Comparison of ENCODE assay signal across 20 mouse cellular contexts in the genomic region with DNA sequence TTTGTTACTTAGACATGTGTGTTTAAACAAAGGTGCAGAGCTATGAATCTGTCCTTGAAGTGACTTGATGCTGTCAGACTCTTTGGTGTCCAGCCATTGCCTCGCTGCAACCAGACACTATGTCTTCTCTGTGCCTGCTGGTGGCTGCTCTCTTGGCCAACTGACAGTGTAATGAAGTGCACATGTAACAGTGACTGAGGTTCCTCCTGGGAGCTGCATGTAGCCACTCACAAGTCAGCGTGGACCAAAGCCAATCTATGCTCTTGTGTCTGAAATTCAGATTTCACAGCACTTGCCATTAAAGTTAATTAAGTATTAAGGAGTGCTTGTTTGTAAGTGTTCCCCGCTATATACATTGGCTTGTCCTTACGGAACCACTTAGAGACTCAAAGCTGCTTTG.
A peak's percentile ranks its signal among the peaks of the same experiment; 100 is the strongest.
DNase-seq lines count a peak whose midpoint lies in the region; ATAC-seq and TF ChIP-seq lines count a peak whose summit lies in the region.
"Had no signal": no experiment of that assay in that cellular context is flagged by ENCODE, and none has a peak within 500 bp of the region (broad histone marks: within the 10 kb centered on the region; RNA-seq: fewer than 3 reads in every experiment).

No protein-coding gene starts in this region.

- H3K27me3 ChIP-seq in hindbrain, postnatal 0 days (ENCODE audit: insufficient read depth, low read length), result no peaks in the 10 kb centered on the region
- no peaks in the 10 kb centered on the region for H3K27me3 ChIP-seq in hindbrain, embryonic 13.5 days
- H3K27me3 ChIP-seq: hindbrain, embryonic 12.5 days; liver, embryonic 13.5 days had no signal

- no peaks in the 10 kb centered on the region for H3K9me3 ChIP-seq in hindbrain, postnatal 0 days (ENCODE audit: low read length)
- H3K9me3 ChIP-seq in hindbrain, embryonic 13.5 days, result no peaks in the 10 kb centered on the region
- H3K9me3 ChIP-seq: hindbrain, embryonic 12.5 days; liver, embryonic 13.5 days; midbrain, embryonic 10.5 days had no signal

- H3K9ac ChIP-seq in hindbrain, postnatal 0 days (replicated peaks; ENCODE audit: low read length), result no peak overlapping the region
- H3K9ac ChIP-seq in hindbrain, embryonic 13.5 days, result no peak overlapping the region
- H3K9ac ChIP-seq: forebrain, postnatal 0 days; hindbrain, embryonic 12.5 days; liver, embryonic 13.5 days had no signal

- WGBS in hindbrain, postnatal 0 days, result 64% methylated on average over 4 of the region's 4 CpGs
- 77% methylated on average over 4 of the region's 4 CpGs for WGBS in hindbrain, embryonic 13.5 days
- 62% methylated on average over 4 of the region's 4 CpGs for WGBS in lung, adult 2 months

- peaks cover 18% of the 10 kb centered on the region for H3K4me1 ChIP-seq in hindbrain, postnatal 0 days (ENCODE audit: insufficient read depth, low read length)
- H3K4me1 ChIP-seq in hindbrain, embryonic 13.5 days (replicated peaks), result peaks cover 19% of the 10 kb centered on the region
- no peaks in the 10 kb centered on the region for H3K4me1 ChIP-seq in lung, adult 2 months (ENCODE audit: control insufficient read depth, insufficient read depth, low read length)
- H3K4me1 ChIP-seq: liver, embryonic 13.5 days had no signal

- no peak for TF ChIP-seq POLR2A in lung, adult 2 months (IDR thresholded peaks at IDR 0.05; ENCODE audit: borderline replicate concordance, extremely low read depth, low read depth, low read length)

- H3K27ac ChIP-seq in hindbrain, postnatal 0 days, result no peak overlapping the region
- no peak overlapping the region for H3K27ac ChIP-seq in hindbrain, embryonic 13.5 days
- H3K27ac ChIP-seq: heart, adult 2 months; hindbrain, embryonic 12.5 days; kidney, postnatal 0 days; liver, embryonic 13.5 days; midbrain, embryonic 10.5 days had no signal

- DNase-seq in adrenal gland, postnatal 14 days, result peak; percentile 10
- no peak for DNase-seq in adrenal gland, adult 8-10 months
- DNase-seq in hindbrain, postnatal 0 days (ENCODE audit: low spot score), result peak; percentile 63
- DNase-seq in lung, postnatal 10 days, result peak; percentile 26
- DNase-seq in lung, adult 2 months, result no peak
- DNase-seq in lung, postnatal 4 days, result peak; percentile 35 to 76
- no peak for DNase-seq in c-Kit-positive CD71-positive TER-119-positive erythroid progenitor cells, embryonic 14.5 days (ENCODE audit: low spot score)
- DNase-seq: adrenal gland, postnatal 10 days; forebrain, postnatal 0 days; gastrocnemius, postnatal 25 days; heart, adult 2 months; kidney, adult 18-20 months; layer of hippocampus, adult 9-11 months; liver, embryonic 13.5 days had no signal

- TF ChIP-seq CTCF in hindbrain, postnatal 0 days (IDR thresholded peaks at IDR 0.05; ENCODE audit: low read depth), result no peak
- TF ChIP-seq CTCF in lung, adult 2 months (IDR thresholded peaks at IDR 0.05; ENCODE audit: insufficient read depth, low read length), result no peak

- ATAC-seq in hindbrain, postnatal 0 days, result no peak
- ATAC-seq in hindbrain, embryonic 13.5 days (ENCODE audit: low FRiP score), result no peak
- ATAC-seq: activated CD4-positive, CD25-positive, alpha-beta regulatory T cell, adult 4 months; forebrain, postnatal 0 days; inflammation-experienced regulatory T-cells, adult 6 months had no signal

- H3K4me3 ChIP-seq in hindbrain, postnatal 0 days (ENCODE audit: low read length), result no peak overlapping the region
- no peak overlapping the region for H3K4me3 ChIP-seq in hindbrain, embryonic 13.5 days
- no peak overlapping the region for H3K4me3 ChIP-seq in lung, adult 2 months (replicated peaks; ENCODE audit: extremely low read depth, low read depth, low read length)
- H3K4me3 ChIP-seq: heart, adult 2 months; hindbrain, embryonic 12.5 days; liver, embryonic 13.5 days; midbrain, embryonic 10.5 days had no signal

- H3K4me2 ChIP-seq in hindbrain, postnatal 0 days (ENCODE audit: low read depth, low read length), result no peak overlapping the region
- no peak overlapping the region for H3K4me2 ChIP-seq in hindbrain, embryonic 13.5 days
- H3K4me2 ChIP-seq: hindbrain, embryonic 12.5 days; liver, embryonic 13.5 days had no signal

- H3K36me3 ChIP-seq in hindbrain, postnatal 0 days (ENCODE audit: insufficient read depth, low read length), result no peaks in the 10 kb centered on the region
- H3K36me3 ChIP-seq in hindbrain, embryonic 13.5 days, result no peaks in the 10 kb centered on the region
- H3K36me3 ChIP-seq: hindbrain, embryonic 12.5 days; liver, embryonic 13.5 days; midbrain, embryonic 10.5 days had no signal

Comparison
In these comparisons a context has a peak if more than half of its experiments do, and no peak if none do; other contexts are left out.
1. DNase-seq: peak in adrenal gland, postnatal 14 days (single experiment), hindbrain, postnatal 0 days (single experiment), lung, postnatal 10 days (single experiment) and lung, postnatal 4 days (2 of 2); none in adrenal gland, adult 8-10 months (single experiment), lung, adult 2 months (single experiment) and c-Kit-positive CD71-positive TER-119-positive erythroid progenitor cells, embryonic 14.5 days (single experiment).